Mouse (Mus musculus) erythroblast, embryonic 14.5 days (primary cell): ENCODE results near the gene Gria4.
"Not testable (repeated sequence)": the region's sequence is repeated elsewhere in the genome, so short reads cannot be mapped to it uniquely, and the experiment has no call there.

Source experiments
- GATA1 ChIP-seq: IDR thresholded peaks from 2 replicates; pipeline ENCODE4 v1.6.1; 2012; ENCODE audit warnings: low read length, inconsistent platforms, mixed read lengths
- TAL1 ChIP-seq: IDR thresholded peaks from 3 replicates; pipeline ENCODE4 v1.6.1; 2012; ENCODE audit warnings: low read length, inconsistent platforms, mixed read lengths

DNA sequence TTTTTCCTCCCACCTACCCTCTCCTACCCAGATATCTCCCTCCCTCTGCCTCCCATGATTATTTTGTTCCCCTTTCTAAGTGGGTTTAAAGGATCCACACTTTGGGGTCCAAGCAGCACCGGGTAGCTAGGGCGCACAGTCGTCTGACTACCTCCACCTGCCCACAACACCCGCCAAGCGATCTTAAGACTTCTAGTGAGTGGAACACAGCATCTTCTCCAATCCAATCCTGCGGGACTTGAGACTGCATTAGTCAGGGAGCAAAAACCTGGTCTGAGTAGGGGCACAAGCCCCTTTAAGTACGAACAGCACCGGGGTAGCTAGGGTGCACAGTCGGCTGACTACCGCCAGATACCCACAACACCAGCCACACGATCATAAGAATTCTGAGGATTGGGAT is 395.2 kb downstream of the Gria4 start:
- TF ChIP-seq GATA1, TAL1: not testable (repeated sequence)
